Mouse (Mus musculus) G1E-ER4 (cell line): ENCODE results near the gene Dnajb14. TPM values are rescaled to one million over a fixed set of nuclear protein-coding genes. Genes with fewer than 3 reads are reported as not detected.

Experiments
- GATA1 ChIP-seq: IDR thresholded peaks from one replicate; pipeline ENCODE4 v1.8.0; 2012; ENCODE audit warnings: low read length, inconsistent platforms
- polyA plus RNA-seq: library from polyadenylated mRNA; stranded (reverse); fragments of >175 nt; gene quantifications from 2 replicates; pipeline ENCODE4 v1.2.3, GENCODE M21; 2012

Dnajb14 gene
- polyA plus RNA-seq, 1 experiment: 3.3 TPM

- TF ChIP-seq GATA1: no peak
These were observed 86.9 kb downstream of the Dnajb14 start for GRCm38 (mm10) chr3:137954256-137954916.

DNA sequence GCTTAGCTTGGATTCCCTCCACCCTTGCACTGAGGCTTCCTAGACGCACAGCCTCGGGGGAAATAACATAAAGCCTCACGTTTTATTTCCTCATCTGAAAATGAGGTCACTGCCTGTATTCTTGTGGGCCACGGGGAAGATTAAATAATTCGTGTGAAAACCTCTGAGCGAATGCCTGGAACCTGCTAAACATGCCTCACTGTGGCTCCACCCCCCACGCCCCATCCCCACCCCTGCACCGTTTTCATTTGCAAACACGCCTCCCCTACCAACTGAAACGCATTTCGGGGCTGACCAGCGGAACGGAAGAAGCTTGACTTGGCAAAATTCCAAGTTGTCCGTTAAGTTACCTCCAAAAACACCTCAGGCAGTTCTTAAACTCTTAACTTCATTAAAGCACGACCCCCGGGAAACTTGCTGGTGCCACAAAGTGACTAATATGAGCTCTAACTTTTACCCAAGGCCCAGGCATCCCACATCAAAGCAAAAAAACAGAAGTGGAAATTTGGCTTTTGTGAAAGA, 88.1 kb downstream of the Dnajb14 start:
- no peak for TF ChIP-seq GATA1

DNA sequence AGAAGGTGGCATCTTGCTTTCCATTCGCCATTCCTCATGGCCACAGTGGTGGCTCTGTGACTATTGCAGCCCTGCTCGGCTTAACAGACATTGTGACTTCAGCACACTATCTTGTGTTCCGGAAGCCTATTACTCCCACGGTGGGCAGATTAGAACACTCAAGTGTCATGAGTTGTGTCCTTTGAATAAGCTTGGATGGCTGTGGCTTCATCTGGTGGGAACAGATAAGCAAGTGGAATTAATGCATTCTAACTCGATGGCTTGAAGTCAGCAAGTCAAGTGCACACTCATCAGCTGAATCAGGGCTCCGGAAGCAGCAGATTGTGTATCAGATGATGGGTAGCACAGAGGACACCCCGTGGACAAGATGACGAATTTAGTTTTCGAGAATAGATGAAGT, 90.4 kb downstream of the Dnajb14 start:
- TF ChIP-seq GATA1: peak; percentile 99

DNA sequence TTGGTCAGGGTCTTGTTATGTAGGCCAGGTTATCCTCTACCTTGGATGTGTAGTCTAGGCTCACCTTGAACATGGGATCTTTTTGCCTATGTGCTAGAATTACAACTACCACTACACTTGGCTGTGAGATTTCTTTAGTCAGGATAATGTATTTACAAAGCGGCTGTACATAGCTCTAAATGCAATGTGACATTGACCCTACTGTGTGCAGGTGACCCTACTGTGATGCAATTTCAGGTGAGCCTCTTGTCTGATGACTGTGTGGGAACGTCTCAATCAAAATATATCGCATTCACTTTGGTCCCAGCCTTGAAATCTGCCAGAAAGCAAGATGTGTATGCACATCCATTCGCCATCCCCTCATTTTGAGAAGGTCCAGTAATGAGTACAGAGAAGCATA, 90.9 kb downstream of the Dnajb14 start:
- no peak for TF ChIP-seq GATA1

- TF ChIP-seq GATA1: no peak
These were observed 92.0 kb downstream of the Dnajb14 start for GRCm38 (mm10) chr3:137959456-137959855.

DNA sequence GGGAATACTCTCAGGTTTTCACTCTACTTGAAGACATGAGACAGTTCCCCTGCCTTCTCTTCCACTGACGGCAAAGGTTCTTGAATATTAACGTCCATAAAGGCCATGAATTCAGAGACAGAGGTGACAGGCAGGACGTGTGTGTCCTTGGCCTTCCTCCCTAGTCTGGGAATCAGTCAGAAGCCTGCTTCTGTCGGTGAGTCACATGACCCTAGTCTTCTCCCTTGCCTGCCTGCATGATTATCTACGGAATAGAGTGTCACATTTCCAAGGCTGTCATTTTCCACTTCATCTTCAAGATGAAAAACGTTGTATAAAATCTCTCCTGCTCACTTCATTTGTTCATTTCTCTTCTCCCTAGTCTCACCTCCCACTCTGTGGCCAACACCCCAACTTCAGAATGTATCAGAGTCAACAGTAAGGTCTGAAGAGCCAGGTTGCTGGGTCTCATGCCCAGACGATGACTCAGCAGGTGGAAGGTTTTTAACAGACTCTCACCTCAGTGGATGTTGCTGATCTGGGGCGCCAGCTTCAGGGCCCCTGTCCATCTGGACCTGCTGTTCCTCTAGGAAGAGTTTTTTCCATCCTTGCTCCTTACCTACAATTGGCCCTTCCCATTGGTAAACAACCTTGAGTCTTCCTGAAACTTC, 94.4 kb downstream of the Dnajb14 start:
- TF ChIP-seq GATA1: no peak

- no peak for TF ChIP-seq GATA1
These were observed 96.0 kb downstream of the Dnajb14 start for GRCm38 (mm10) chr3:137963508-137963907.

Other genes starting within 250 kb of the Dnajb14 start
- not detected in 2 replicates for gene Ddit4l, start 246.1 kb upstream of the Dnajb14 start, polyA plus RNA-seq
- gene Gm21962, start 196.2 kb upstream of the Dnajb14 start, polyA plus RNA-seq: not detected in 2 replicates
- 2,944 and 3,945 TPM in 2 replicates for gene H2afz, start 3.2 kb upstream of the Dnajb14 start, polyA plus RNA-seq
- gene Lamtor3, start 50.8 kb downstream of the Dnajb14 start, polyA plus RNA-seq: 35.8 and 43.9 TPM in 2 replicates
- 7.7 and 29.8 TPM in 2 replicates for gene Dapp1, start 113.9 kb downstream of the Dnajb14 start, polyA plus RNA-seq
- 0.08 and 0.11 TPM in 2 replicates for gene 1110002E22Rik, start 197.4 kb downstream of the Dnajb14 start, polyA plus RNA-seq
- gene Gm5105, start 199.7 kb downstream of the Dnajb14 start, polyA plus RNA-seq: not detected in 2 replicates